Mouse (Mus musculus): ENCODE measurements around the gene Anxa1.
A peak's percentile ranks its signal among the peaks of the same experiment; 100 is the strongest.

Gene Anxa1

GRCm38 (mm10) chr19:20390455-20390994, at the start of gene Anxa1:
TSS of gene Anxa1 (minus strand) at chr19:20390944.
- peak; percentile 30 for DNase-seq

- DNase-seq = peak; percentile 27
Measured at GRCm38 (mm10) chr19:20437043-20437442, 46.3 kb upstream of the Anxa1 start.

- peak; percentile 84 for DNase-seq
Measured at GRCm38 (mm10) chr19:20434541-20434940, 43.8 kb upstream of the Anxa1 start.

GRCm38 (mm10) chr19:20433966-20434365, 43.2 kb upstream of the Anxa1 start:
- no peak for DNase-seq

- DNase-seq = no peak
Measured at GRCm38 (mm10) chr19:20426443-20427161, 35.9 kb upstream of the Anxa1 start.

GRCm38 (mm10) chr19:20411276-20411675, 20.5 kb upstream of the Anxa1 start:
- DNase-seq = no peak

- no peak for DNase-seq
Measured at GRCm38 (mm10) chr19:20409541-20410528, 19.1 kb upstream of the Anxa1 start.

- no peak for DNase-seq
Measured at GRCm38 (mm10) chr19:20406475-20406874, 15.7 kb upstream of the Anxa1 start.

- no peak for DNase-seq
Measured at GRCm38 (mm10) chr19:20405015-20405414, 14.3 kb upstream of the Anxa1 start.

GRCm38 (mm10) chr19:20403740-20404139, 13.0 kb upstream of the Anxa1 start:
- DNase-seq = no peak

GRCm38 (mm10) chr19:20403219-20403618, 12.5 kb upstream of the Anxa1 start:
- no peak for DNase-seq

GRCm38 (mm10) chr19:20402516-20403200, 11.9 kb upstream of the Anxa1 start:
- no peak for DNase-seq

GRCm38 (mm10) chr19:20401961-20402360, 11.2 kb upstream of the Anxa1 start:
- no peak for DNase-seq

- no peak for DNase-seq
Measured at GRCm38 (mm10) chr19:20399187-20399586, 8.4 kb upstream of the Anxa1 start.

GRCm38 (mm10) chr19:20397092-20397491, 6.3 kb upstream of the Anxa1 start:
- no peak for DNase-seq

- DNase-seq = no peak
Measured at GRCm38 (mm10) chr19:20393556-20394274, 3.0 kb upstream of the Anxa1 start.

- no peak for DNase-seq
Measured at GRCm38 (mm10) chr19:20389723-20390122, 1.0 kb downstream of the Anxa1 start.

- no peak for DNase-seq
Measured at GRCm38 (mm10) chr19:20389245-20389644, 1.5 kb downstream of the Anxa1 start.

GRCm38 (mm10) chr19:20388276-20388675, 2.5 kb downstream of the Anxa1 start:
- DNase-seq = no peak

- DNase-seq = no peak
Measured at GRCm38 (mm10) chr19:20386296-20386695, 4.4 kb downstream of the Anxa1 start.

- no peak for DNase-seq
Measured at GRCm38 (mm10) chr19:20385645-20386044, 5.1 kb downstream of the Anxa1 start.

GRCm38 (mm10) chr19:20381207-20381752, 9.5 kb downstream of the Anxa1 start:
- DNase-seq = no peak
